Mouse (Mus musculus) retina, adult 2 months (tissue): Measurements from ENCODE around the gene Cacna1b.

Experiments
- DNase-seq: peaks from one replicate; pipeline ENCODE4 v3.0.0-alpha.2; 2012; ENCODE audit warnings: low read depth, low spot score

Gene Cacna1b

GRCm38 (mm10) chr2:24553962-24554361 is 209.0 kb downstream of the Cacna1b start:
- no peak for DNase-seq
